In genomic region chr6:77218875-77219274, GRCm38 (mm10) we compare ENCODE assay signal across 12 mouse cellular contexts. TPM values are rescaled to one million over a fixed set of nuclear protein-coding genes. Genes with fewer than 3 reads are reported as not detected.
DNase-seq lines count a peak whose midpoint lies in the region; ATAC-seq and TF ChIP-seq lines count a peak whose summit lies in the region.
"Had no signal": no experiment of that assay in that cellular context is flagged by ENCODE, and none has a peak within 500 bp of the region (broad histone marks: within the 10 kb centered on the region; RNA-seq: fewer than 3 reads in every experiment).

No protein-coding gene starts in this region.

- no peak for ATAC-seq in forebrain, embryonic 14.5 days
- no peak for ATAC-seq in forebrain, embryonic 11.5 days (replicated peaks; ENCODE audit: low FRiP score)
- ATAC-seq: intestine, embryonic 15.5 days had no signal

- no peak overlapping the region for H3K27ac ChIP-seq in forebrain, embryonic 14.5 days (ENCODE audit: low read depth, low read length)
- no peak overlapping the region for H3K27ac ChIP-seq in forebrain, embryonic 11.5 days (ENCODE audit: low read depth, low read length)
- H3K27ac ChIP-seq: intestine, embryonic 15.5 days; liver, embryonic 13.5 days had no signal

- peak; percentile 57 for DNase-seq in forebrain, embryonic 14.5 days (ENCODE audit: low spot score)
- no peak for DNase-seq in forebrain, embryonic 11.5 days (ENCODE audit: low spot score)
- DNase-seq in left cerebral cortex, postnatal 10 days (ENCODE audit: extremely low spot score in 1 of 2, low spot score in 2 of 2): peak; percentile 50 to 57
- no peak for DNase-seq in left cerebral cortex, adult 9 months (ENCODE audit: low spot score in 2 of 2)
- DNase-seq in embryo, embryonic 9.5 days (ENCODE audit: extremely low spot score): peak; percentile 33
- no peak for DNase-seq in urinary bladder, postnatal 4 days (ENCODE audit: low spot score in 2 of 2)
- no peak for DNase-seq in gastrocnemius, postnatal 10 days
- DNase-seq: heart, adult 18-20 months; liver, embryonic 13.5 days had no signal

- peaks cover 13% of the 10 kb centered on the region for H3K4me1 ChIP-seq in forebrain, embryonic 14.5 days (ENCODE audit: control insufficient read depth, insufficient read depth, low read length)
- peaks cover 9% of the 10 kb centered on the region for H3K4me1 ChIP-seq in forebrain, embryonic 11.5 days (replicated peaks; ENCODE audit: control insufficient read depth, insufficient read depth, low read length)
- H3K4me1 ChIP-seq in E14TG2a.4 (replicated peaks; ENCODE audit: low read depth, low read length): no peaks in the 10 kb centered on the region
- H3K4me1 ChIP-seq: intestine, embryonic 15.5 days; liver, embryonic 13.5 days had no signal

- H3K4me3 ChIP-seq in forebrain, embryonic 14.5 days (ENCODE audit: low read depth, low read length): no peak overlapping the region
- H3K4me3 ChIP-seq in forebrain, embryonic 11.5 days (ENCODE audit: low read depth, low read length): no peak overlapping the region
- H3K4me3 ChIP-seq in E14TG2a.4 (replicated peaks; ENCODE audit: low read length): no peak overlapping the region
- H3K4me3 ChIP-seq: intestine, embryonic 15.5 days; liver, embryonic 13.5 days had no signal

- no peak overlapping the region for H3K9ac ChIP-seq in forebrain, embryonic 14.5 days (ENCODE audit: low read length)
- H3K9ac ChIP-seq in forebrain, embryonic 11.5 days (ENCODE audit: low read length): no peak overlapping the region
- H3K9ac ChIP-seq: intestine, embryonic 15.5 days; liver, embryonic 13.5 days had no signal

- H3K36me3 ChIP-seq in forebrain, embryonic 14.5 days (ENCODE audit: control insufficient read depth, insufficient read depth, low read length): no peaks in the 10 kb centered on the region
- no peaks in the 10 kb centered on the region for H3K36me3 ChIP-seq in forebrain, embryonic 11.5 days (ENCODE audit: control insufficient read depth, insufficient read depth, low read length)
- no peaks in the 10 kb centered on the region for H3K36me3 ChIP-seq in E14TG2a.4 (ENCODE audit: insufficient read depth, low read length)
- H3K36me3 ChIP-seq: intestine, embryonic 15.5 days; liver, embryonic 13.5 days had no signal

- TF ChIP-seq CTCF in E14TG2a.4 (conservative IDR thresholded peaks at IDR 0.05; ENCODE audit: low read length): 0 out of 2 replicates have a peak, but pooled peaks have one; percentile 8

- no peak overlapping the region for H3K4me2 ChIP-seq in forebrain, embryonic 14.5 days (ENCODE audit: low read length)
- no peak overlapping the region for H3K4me2 ChIP-seq in forebrain, embryonic 11.5 days (ENCODE audit: low read depth, low read length, severe bottlenecking)
- H3K4me2 ChIP-seq: intestine, embryonic 15.5 days; liver, embryonic 13.5 days had no signal

- intact Hi-C loops in left cerebral cortex, postnatal 10 days (cut with DNase I): no loop called here

- no peaks in the 10 kb centered on the region for H3K9me3 ChIP-seq in forebrain, embryonic 14.5 days (replicated peaks; ENCODE audit: control insufficient read depth, low read length)
- no peaks in the 10 kb centered on the region for H3K9me3 ChIP-seq in forebrain, embryonic 11.5 days (ENCODE audit: control insufficient read depth, low read length)
- H3K9me3 ChIP-seq in E14TG2a.4 (ENCODE audit: low read length): no peaks in the 10 kb centered on the region
- H3K9me3 ChIP-seq: intestine, embryonic 15.5 days; liver, embryonic 13.5 days had no signal

- no peaks in the 10 kb centered on the region for H3K27me3 ChIP-seq in forebrain, embryonic 14.5 days (replicated peaks; ENCODE audit: control insufficient read depth, insufficient read depth, low read length)
- no peaks in the 10 kb centered on the region for H3K27me3 ChIP-seq in forebrain, embryonic 11.5 days (ENCODE audit: control insufficient read depth, insufficient read depth, low read length)
- H3K27me3 ChIP-seq in E14TG2a.4 (ENCODE audit: insufficient read depth, low read length): no peaks in the 10 kb centered on the region
- H3K27me3 ChIP-seq: intestine, embryonic 15.5 days; liver, embryonic 13.5 days had no signal

RNA-seq across cellular contexts. Expression of gene Lrrtm1, which starts 23.6 kb away (rescaled TPM):
- polyA plus RNA-seq in forebrain, embryonic 14.5 days (2014; fragmentation: Nextera tagmentation; extraction: Ambion mirVana): 29.6 and 40.2 TPM in 2 replicates
- 11.5 and 12.6 TPM in 2 replicates for polyA plus RNA-seq in forebrain, embryonic 11.5 days (2014; fragmentation: Nextera tagmentation; extraction: Ambion mirVana)
- 10 to 100 TPM; 84.2 to 86.3 TPM for total RNA-seq in left cerebral cortex, postnatal 10 days (2021)
- total RNA-seq in gastrocnemius, postnatal 10 days (2021): under 1 TPM; 0.40 to 0.54 TPM
- total RNA-seq: heart, adult 18-20 months had no signal
- polyA plus RNA-seq: C2C12 had no signal

Comparison
In these comparisons a context has a peak if more than half of its experiments do, and no peak if none do; other contexts are left out.
1. DNase-seq: peak in forebrain, embryonic 14.5 days (single experiment), left cerebral cortex, postnatal 10 days (2 of 2) and embryo, embryonic 9.5 days (single experiment); none in forebrain, embryonic 11.5 days (single experiment), left cerebral cortex, adult 9 months (0 of 2), urinary bladder, postnatal 4 days (0 of 2) and gastrocnemius, postnatal 10 days (single experiment).
2. RNA of gene Lrrtm1, which starts 23.6 kb away (total RNA-seq): 84.2 to 86.3 TPM in left cerebral cortex, postnatal 10 days; 0.40 to 0.54 TPM in gastrocnemius, postnatal 10 days; every median in the first group is over 10 times any median in the second.